Comparison of ENCODE assay signal across 26 mouse cellular contexts in genomic region chr1:180169161-180169560, GRCm38 (mm10).
"Had no signal": no experiment of that assay in that cellular context is flagged by ENCODE, and none has a peak within 500 bp of the region (broad histone marks: within the 10 kb centered on the region; RNA-seq: fewer than 3 reads in every experiment).

No protein-coding gene starts in this region.

- ATAC-seq: hindbrain, embryonic 16.5 days; inflammation-experienced regulatory T-cells, adult 6 months; intestine, embryonic 15.5 days; intestine, postnatal 0 days; liver, postnatal 0 days had no signal

- H3K9me3 ChIP-seq: heart, embryonic 12.5 days; hindbrain, embryonic 10.5 days; hindbrain, embryonic 12.5 days; intestine, embryonic 15.5 days; kidney, embryonic 15.5 days; limb, embryonic 10.5 days; limb, embryonic 12.5 days; liver, embryonic 13.5 days; liver, embryonic 15.5 days had no signal

- H3K4me2 ChIP-seq: heart, embryonic 12.5 days; hindbrain, embryonic 12.5 days; hindbrain, embryonic 14.5 days; intestine, embryonic 15.5 days; kidney, embryonic 15.5 days; limb, embryonic 12.5 days; liver, embryonic 11.5 days; liver, embryonic 13.5 days; liver, embryonic 15.5 days had no signal

- H3K27me3 ChIP-seq: hindbrain, embryonic 12.5 days; intestine, embryonic 15.5 days; kidney, embryonic 15.5 days; limb, embryonic 12.5 days; liver, embryonic 13.5 days; liver, embryonic 15.5 days had no signal

- H3K4me3 ChIP-seq: heart, adult 2 months; heart, embryonic 12.5 days; hindbrain, embryonic 10.5 days; hindbrain, embryonic 12.5 days; intestine, embryonic 15.5 days; kidney, embryonic 15.5 days; layer of hippocampus, adult 2 months; left cerebral cortex, adult 2 months; limb, embryonic 10.5 days; limb, embryonic 12.5 days; liver, embryonic 13.5 days; liver, embryonic 15.5 days had no signal

- H3K27ac ChIP-seq: hindbrain, embryonic 10.5 days; hindbrain, embryonic 12.5 days; hindbrain, embryonic 14.5 days; intestine, embryonic 15.5 days; kidney, embryonic 15.5 days; kidney, postnatal 0 days; layer of hippocampus, adult 2 months; left cerebral cortex, adult 2 months; limb, embryonic 10.5 days; limb, embryonic 12.5 days; liver, embryonic 13.5 days; liver, embryonic 15.5 days had no signal

- H3K36me3 ChIP-seq: intestine, embryonic 15.5 days had no signal

- H3K9ac ChIP-seq: heart, embryonic 12.5 days; hindbrain, embryonic 12.5 days; hindbrain, embryonic 14.5 days; intestine, embryonic 15.5 days; kidney, embryonic 15.5 days; limb, embryonic 12.5 days; liver, embryonic 13.5 days; liver, embryonic 15.5 days; liver, postnatal 0 days had no signal

- DNase-seq: gastrocnemius, postnatal 14 days; gastrocnemius, postnatal 36 days; heart, postnatal 4 days; kidney, adult 2 months; kidney, postnatal 25 days; kidney, postnatal 4 days; liver; liver, embryonic 13.5 days; liver, postnatal 0 days had no signal

- H3K4me1 ChIP-seq: heart, embryonic 12.5 days; hindbrain, embryonic 10.5 days; hindbrain, embryonic 12.5 days; intestine, embryonic 15.5 days; kidney, embryonic 15.5 days; limb, embryonic 12.5 days; liver, embryonic 13.5 days; liver, embryonic 15.5 days had no signal
